Mouse (Mus musculus) intestine, embryonic 14.5 days (tissue): Measurements from ENCODE around the gene Dscam. TPM values are rescaled to one million over a fixed set of nuclear protein-coding genes. Genes with fewer than 3 reads are reported as not detected.
"Not testable (repeated sequence)": the region's sequence is repeated elsewhere in the genome, so short reads cannot be mapped to it uniquely, and the experiment has no call there.

ENCODE experiments used
- ATAC-seq: fragments of 200-750 bp; cut with Nextera tagmentation; replicated peaks from 2 replicates; pipeline ENCODE4 v1.8.0; 2017; ENCODE audit warnings: low read depth, moderate number of reproducible peaks, moderate TSS enrichment, moderate library complexity; ENCODE audit not compliant: low FRiP score, low TSS enrichment
- DNase-seq: peaks from one replicate; pipeline ENCODE4 v3.0.0-alpha.2; 2018; ENCODE audit warnings: low spot score
- H3K27ac ChIP-seq: fragments of 300-500 bp; sonication (generic); 2 replicates; pipeline ENCODE4 v1.5.1; 2014; ENCODE audit warnings: low read depth, mild to moderate bottlenecking, control low read depth
- H3K27me3 ChIP-seq: fragments of 300-500 bp; sonication (generic); replicated peaks from 2 replicates; pipeline ENCODE4 v1.6.1; 2014; ENCODE audit warnings: low read length, control low read depth; ENCODE audit not compliant: control insufficient read depth, insufficient read depth
- H3K36me3 ChIP-seq: fragments of 300-500 bp; sonication (generic); 2 replicates; pipeline ENCODE4 v1.6.1; 2014; ENCODE audit warnings: low read length, control low read depth; ENCODE audit not compliant: control insufficient read depth, insufficient read depth
- H3K4me1 ChIP-seq: fragments of 300-500 bp; sonication (generic); replicated peaks from 2 replicates; pipeline ENCODE4 v1.6.1; 2014; ENCODE audit warnings: low read length, control low read depth, mixed read lengths; ENCODE audit not compliant: control insufficient read depth, insufficient read depth
- H3K4me2 ChIP-seq: fragments of 300-500 bp; sonication (generic); 2 replicates; pipeline ENCODE4 v1.6.1; 2014; ENCODE audit warnings: low read length
- H3K4me3 ChIP-seq: fragments of 300-500 bp; sonication (generic); 2 replicates; pipeline ENCODE4 v1.5.1; 2014; ENCODE audit warnings: low read depth, low read length, control low read depth, mixed read lengths
- H3K9ac ChIP-seq: fragments of 300-500 bp; sonication (generic); 2 replicates; pipeline ENCODE4 v1.6.1; 2014; ENCODE audit warnings: mild to moderate bottlenecking, low read length
- H3K9me3 ChIP-seq: fragments of 300-500 bp; sonication (generic); 2 replicates; pipeline ENCODE4 v1.6.1; 2016; ENCODE audit warnings: low read length, control low read depth; ENCODE audit not compliant: control insufficient read depth
- WGBS: fragments of 180-500 bp; shearing (Covaris S2); extraction: QIAGEN DNeasy Blood & Tissue Kit; methylation state at CpG from one replicate; pipeline ENCODE4 v1.1.7; 2014; 5-methylcytosine and 5-hydroxymethylcytosine counted together
- polyA plus RNA-seq: library from polyadenylated mRNA; unstranded; fragments of >200 nt; fragmentation: Nextera tagmentation; extraction: Ambion mirVana; gene quantifications from 2 replicates; pipeline ENCODE4 v1.2.1, GENCODE M21; 2014

Dscam gene
- polyA plus RNA-seq, 1 experiment from 2014 or later, result 0.37 TPM

DNA sequence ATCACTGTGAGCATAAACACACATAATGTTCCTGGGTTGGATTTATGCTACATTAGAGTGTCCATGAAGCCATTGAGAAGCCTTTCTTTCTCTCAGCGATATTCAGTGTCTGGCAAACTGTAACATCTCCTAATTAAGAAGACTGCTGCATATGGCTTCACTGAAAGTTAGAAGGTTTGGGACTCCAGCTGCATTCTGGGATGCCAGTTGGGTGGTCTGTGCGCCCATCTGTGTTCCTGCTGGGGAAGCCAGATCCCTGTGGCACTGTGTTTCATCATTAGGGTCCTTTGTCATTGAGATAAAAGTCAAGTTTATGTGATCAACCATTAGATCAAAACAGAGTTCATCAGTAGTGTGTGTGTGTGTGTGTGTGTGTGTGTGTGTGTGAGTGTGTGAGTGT is 284.7 kb downstream of the Dscam start:
- Histone ChIP-seq H3K4me1 (no peaks in the 10 kb centered on the region), H3K9ac (no peak overlapping the region), H3K9me3 (no peaks in the 10 kb centered on the region), H3K36me3 (no peaks in the 10 kb centered on the region), H3K4me3 (no peak overlapping the region), H3K27me3 (no peaks in the 10 kb centered on the region), H3K4me2 (no peak overlapping the region), H3K27ac (no peak overlapping the region)
- WGBS, result 49% methylated on average over 2 of the region's 2 CpGs
- DNase-seq (no peak), ATAC-seq (no peak)

DNA sequence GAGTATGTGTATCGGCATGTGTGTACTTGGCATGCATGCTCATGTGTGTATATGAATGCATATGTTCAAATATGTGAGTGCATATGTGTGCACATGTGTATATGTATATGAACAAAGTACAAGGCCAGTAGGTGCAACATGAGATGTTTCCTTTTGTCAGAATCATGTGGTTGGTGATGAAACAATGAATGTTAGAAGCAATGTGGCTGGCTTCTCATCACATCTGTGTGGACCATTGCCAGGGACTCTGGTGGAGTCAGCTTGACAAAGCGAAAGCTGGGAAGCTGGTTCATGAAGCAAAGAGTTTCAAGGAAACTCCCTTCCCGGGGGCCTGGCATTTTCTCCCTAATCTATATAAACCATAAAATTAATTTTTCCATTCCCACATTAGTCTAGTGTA is 286.0 kb downstream of the Dscam start:
- not testable (repeated sequence) for H3K36me3 ChIP-seq, H3K4me3 ChIP-seq, H3K27me3 ChIP-seq, DNase-seq, ATAC-seq, H3K9me3 ChIP-seq, H3K4me2 ChIP-seq, H3K4me1 ChIP-seq, H3K27ac ChIP-seq, H3K9ac ChIP-seq
- WGBS, result 65% methylated on average over 2 of the region's 3 CpGs

GRCm38 (mm10) chr16:96877271-96877670 is 293.3 kb downstream of the Dscam start:
- H3K27ac ChIP-seq, result no peak overlapping the region
- 71% methylated on average over 4 of the region's 4 CpGs for WGBS
- H3K9me3 ChIP-seq, result no peaks in the 10 kb centered on the region
- H3K36me3 ChIP-seq, result no peaks in the 10 kb centered on the region
- ATAC-seq (no peak), DNase-seq (no peak)
- no peak overlapping the region for H3K9ac ChIP-seq
- H3K4me1 ChIP-seq, result no peaks in the 10 kb centered on the region
- no peak overlapping the region for H3K4me3 ChIP-seq
- H3K27me3 ChIP-seq, result no peaks in the 10 kb centered on the region
- no peak overlapping the region for H3K4me2 ChIP-seq

- ATAC-seq (no peak), DNase-seq (no peak)
- WGBS, result 58% methylated on average over 7 of the region's 7 CpGs
These were observed 297.8 kb downstream of the Dscam start for GRCm38 (mm10) chr16:96872799-96873198.

GRCm38 (mm10) chr16:96857571-96857970 is 313.0 kb downstream of the Dscam start:
- WGBS, result 49% methylated on average over 2 of the region's 2 CpGs
- no peaks in the 10 kb centered on the region for H3K4me1 ChIP-seq
- ATAC-seq (no peak), DNase-seq (no peak)
- H3K4me3 ChIP-seq, result no peak overlapping the region
- no peak overlapping the region for H3K27ac ChIP-seq
- H3K36me3 ChIP-seq, result no peaks in the 10 kb centered on the region
- H3K9ac ChIP-seq, result no peak overlapping the region
- H3K4me2 ChIP-seq, result no peak overlapping the region
- no peaks in the 10 kb centered on the region for H3K27me3 ChIP-seq
- no peaks in the 10 kb centered on the region for H3K9me3 ChIP-seq

More at GRCm38 (mm10) chr16:96872799-96873198, 297.8 kb downstream of the Dscam start:
- Histone ChIP-seq H3K4me1 (no peaks in the 10 kb centered on the region), H3K27me3 (no peaks in the 10 kb centered on the region), H3K27ac (no peak overlapping the region), H3K4me2 (no peak overlapping the region), H3K9me3 (no peaks in the 10 kb centered on the region), H3K4me3 (no peak overlapping the region), H3K36me3 (no peaks in the 10 kb centered on the region), H3K9ac (no peak overlapping the region)

- Histone ChIP-seq H3K9me3 (no peaks in the 10 kb centered on the region), H3K9ac (no peak overlapping the region), H3K4me3 (no peak overlapping the region), H3K4me1 (no peaks in the 10 kb centered on the region), H3K36me3 (no peaks in the 10 kb centered on the region), H3K27me3 (no peaks in the 10 kb centered on the region), H3K27ac (no peak overlapping the region), H3K4me2 (no peak overlapping the region)
- WGBS, result 66% methylated on average over 4 of the region's 4 CpGs
- DNase-seq (no peak), ATAC-seq (no peak)
These were observed 315.5 kb downstream of the Dscam start for GRCm38 (mm10) chr16:96855060-96855459.

- Histone ChIP-seq H3K4me2 (no peak overlapping the region), H3K36me3 (no peaks in the 10 kb centered on the region), H3K9ac (no peak overlapping the region), H3K4me3 (no peak overlapping the region), H3K27me3 (no peaks in the 10 kb centered on the region), H3K27ac (no peak overlapping the region), H3K4me1 (no peaks in the 10 kb centered on the region), H3K9me3 (no peaks in the 10 kb centered on the region)
- ATAC-seq (no peak), DNase-seq (peak; percentile 52)
- 27% methylated on average over 4 of the region's 4 CpGs for WGBS
These were observed 318.2 kb downstream of the Dscam start for GRCm38 (mm10) chr16:96852383-96852782.

DNA sequence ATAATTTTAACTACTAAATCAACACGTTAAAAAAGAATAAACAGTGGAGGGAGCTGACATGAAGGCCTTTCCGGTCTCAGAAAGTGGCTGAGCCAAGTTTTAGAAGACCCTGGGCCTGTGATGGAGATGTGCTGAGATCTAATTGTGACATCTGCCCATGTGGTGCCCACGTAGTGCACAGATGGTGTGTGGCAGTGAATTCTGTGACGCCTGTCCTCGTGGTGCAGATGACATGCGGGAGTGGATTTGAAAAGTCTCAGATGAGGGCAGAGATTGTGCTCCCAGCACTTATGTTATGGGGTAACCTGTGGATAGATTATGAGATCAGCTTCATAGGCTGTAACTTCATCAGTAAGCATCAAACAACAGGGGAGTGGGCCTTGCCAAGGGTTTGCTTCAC is 321.6 kb downstream of the Dscam start:
- Histone ChIP-seq H3K4me1 (no peaks in the 10 kb centered on the region), H3K4me3 (no peak overlapping the region), H3K27me3 (no peaks in the 10 kb centered on the region), H3K9me3 (no peaks in the 10 kb centered on the region), H3K27ac (no peak overlapping the region), H3K36me3 (no peaks in the 10 kb centered on the region), H3K9ac (no peak overlapping the region), H3K4me2 (no peak overlapping the region)
- DNase-seq, result no peak
- no peak for ATAC-seq
- 80% methylated on average over 6 of the region's 6 CpGs for WGBS

GRCm38 (mm10) chr16:96846585-96846984 is 324.0 kb downstream of the Dscam start:
- Histone ChIP-seq H3K9ac (no peak overlapping the region), H3K4me2 (no peak overlapping the region), H3K27ac (no peak overlapping the region), H3K9me3 (no peaks in the 10 kb centered on the region), H3K4me3 (no peak overlapping the region), H3K4me1 (no peaks in the 10 kb centered on the region), H3K36me3 (no peaks in the 10 kb centered on the region), H3K27me3 (no peaks in the 10 kb centered on the region)
- no peak for ATAC-seq
- WGBS, result 55% methylated on average over 1 of the region's 1 CpGs
- DNase-seq, result no peak
